Mouse (Mus musculus) brown adipose tissue, adult 24 weeks (tissue): ENCODE measurements around the gene Lmln. TPM values are rescaled to one million over a fixed set of nuclear protein-coding genes. Genes with fewer than 3 reads are reported as not detected.

ENCODE experiments used
- H3K27ac ChIP-seq: fragments of 200-500 bp; replicated peaks from 2 replicates; pipeline ENCODE4 v1.5.1; 2012; ENCODE audit warnings: low read depth, mild to moderate bottlenecking, low read length
- H3K4me1 ChIP-seq: fragments of 200-500 bp; 2 replicates; pipeline ENCODE4 v1.6.1; 2012; ENCODE audit warnings: low read length, mixed read lengths; ENCODE audit not compliant: control insufficient read depth, insufficient read depth, insufficient read length
- H3K4me3 ChIP-seq: fragments of 200-500 bp; 2 replicates; pipeline ENCODE4 v1.5.1; 2012; ENCODE audit warnings: low read depth, mild to moderate bottlenecking, low read length, moderate library complexity; ENCODE audit not compliant: insufficient read depth
- polyA plus RNA-seq: library from polyadenylated mRNA; stranded (reverse); fragments of >200 nt; gene quantifications from 2 replicates; pipeline ENCODE4 v1.2.4, GENCODE M21; 2012; ENCODE audit not compliant: missing spikeins, insufficient read depth, insufficient read length

Gene Lmln
- 2.1 and 2.4 TPM in 2 replicates for polyA plus RNA-seq

GRCm38 (mm10) chr16:33062024-33062681 lies at the start of gene Lmln:
TSS of gene Lmln (plus strand) at chr16:33062521.
- peak within 1 kb of the TSS; percentile 83 for H3K4me3 ChIP-seq
- H3K4me1 ChIP-seq = peaks cover 3% of the 10 kb centered on the region
- H3K27ac ChIP-seq = peak within 1 kb of the TSS; percentile 72

GRCm38 (mm10) chr16:33013801-33014200 lies 48.5 kb upstream of the Lmln start:
- Histone ChIP-seq H3K27ac (no peak overlapping the region), H3K4me3 (no peak overlapping the region), H3K4me1 (no peaks in the 10 kb centered on the region)

GRCm38 (mm10) chr16:33014921-33015320 lies 47.4 kb upstream of the Lmln start:
- no peak overlapping the region for H3K4me3 ChIP-seq
- no peaks in the 10 kb centered on the region for H3K4me1 ChIP-seq
- H3K27ac ChIP-seq = no peak overlapping the region

GRCm38 (mm10) chr16:33015396-33015907 lies 46.9 kb upstream of the Lmln start:
- no peaks in the 10 kb centered on the region for H3K4me1 ChIP-seq
- no peak overlapping the region for H3K4me3 ChIP-seq
- H3K27ac ChIP-seq = no peak overlapping the region

- H3K4me1 ChIP-seq = no peaks in the 10 kb centered on the region
- H3K4me3 ChIP-seq = no peak overlapping the region
- no peak overlapping the region for H3K27ac ChIP-seq
These were observed 46.3 kb upstream of the Lmln start for GRCm38 (mm10) chr16:33015986-33016385.

- Histone ChIP-seq H3K4me1 (no peaks in the 10 kb centered on the region), H3K27ac (no peak overlapping the region), H3K4me3 (no peak overlapping the region)
These were observed 44.5 kb upstream of the Lmln start for GRCm38 (mm10) chr16:33017677-33018349.

- Histone ChIP-seq H3K4me3 (no peak overlapping the region), H3K4me1 (no peaks in the 10 kb centered on the region), H3K27ac (no peak overlapping the region)
These were observed 43.1 kb upstream of the Lmln start for GRCm38 (mm10) chr16:33019117-33019770.

- Histone ChIP-seq H3K4me3 (no peak overlapping the region), H3K27ac (no peak overlapping the region), H3K4me1 (no peaks in the 10 kb centered on the region)
These were observed 40.9 kb upstream of the Lmln start for GRCm38 (mm10) chr16:33021381-33021780.

GRCm38 (mm10) chr16:33023750-33024149 lies 38.6 kb upstream of the Lmln start:
- Histone ChIP-seq H3K4me1 (no peaks in the 10 kb centered on the region), H3K27ac (no peak overlapping the region)

GRCm38 (mm10) chr16:33024456-33025104 lies 37.7 kb upstream of the Lmln start:
- H3K27ac ChIP-seq = no peak overlapping the region
- no peak overlapping the region for H3K4me3 ChIP-seq
- no peaks in the 10 kb centered on the region for H3K4me1 ChIP-seq

More at GRCm38 (mm10) chr16:33023750-33024149, 38.6 kb upstream of the Lmln start:
- H3K4me3 ChIP-seq = no peak overlapping the region

- no peaks in the 10 kb centered on the region for H3K4me1 ChIP-seq
- H3K4me3 ChIP-seq = no peak overlapping the region
- no peak overlapping the region for H3K27ac ChIP-seq
These were observed 36.0 kb upstream of the Lmln start for GRCm38 (mm10) chr16:33026357-33026756.

GRCm38 (mm10) chr16:33036006-33036405 lies 26.3 kb upstream of the Lmln start:
- Histone ChIP-seq H3K27ac (no peak overlapping the region), H3K4me1 (no peaks in the 10 kb centered on the region), H3K4me3 (no peak overlapping the region)

GRCm38 (mm10) chr16:33042682-33043081 lies 19.6 kb upstream of the Lmln start:
- no peaks in the 10 kb centered on the region for H3K4me1 ChIP-seq
- no peak overlapping the region for H3K27ac ChIP-seq
- no peak overlapping the region for H3K4me3 ChIP-seq

- H3K4me1 ChIP-seq = no peaks in the 10 kb centered on the region
- no peak overlapping the region for H3K4me3 ChIP-seq
- H3K27ac ChIP-seq = no peak overlapping the region
These were observed 19.1 kb upstream of the Lmln start for GRCm38 (mm10) chr16:33043268-33043667.

- Histone ChIP-seq H3K4me3 (no peak overlapping the region), H3K27ac (no peak overlapping the region), H3K4me1 (no peaks in the 10 kb centered on the region)
These were observed 14.3 kb upstream of the Lmln start for GRCm38 (mm10) chr16:33048004-33048403.
